Mouse (Mus musculus): ENCODE data around the gene Gtf2h3.
"Not testable (repeated sequence)": the region's sequence is repeated elsewhere in the genome, so short reads cannot be mapped to it uniquely, and the experiment has no call there.

Gene Gtf2h3

GRCm38 (mm10) chr5:124575467-124575866 is 3.5 kb upstream of the Gtf2h3 start:
- no peak for DNase-seq

- peak; percentile 35 to 43 for DNase-seq
Observed at GRCm38 (mm10) chr5:124582515-124582914, 3.6 kb downstream of the Gtf2h3 start.

GRCm38 (mm10) chr5:124592768-124593167 is 13.8 kb downstream of the Gtf2h3 start:
- DNase-seq = no peak

- peak; percentile 95 to 99 for DNase-seq
Observed at GRCm38 (mm10) chr5:124598224-124599174, 19.6 kb downstream of the Gtf2h3 start.

GRCm38 (mm10) chr5:124599726-124600125 is 20.8 kb downstream of the Gtf2h3 start:
- not testable (repeated sequence) for DNase-seq

GRCm38 (mm10) chr5:124602349-124602748 is 23.4 kb downstream of the Gtf2h3 start:
- peak; percentile 40 to 77 for DNase-seq

GRCm38 (mm10) chr5:124604296-124604695 is 25.4 kb downstream of the Gtf2h3 start:
- no peak for DNase-seq

- DNase-seq = no peak
Observed at GRCm38 (mm10) chr5:124605041-124605622, 26.2 kb downstream of the Gtf2h3 start.

- peak in 1 of 2 experiments; percentile 23 for DNase-seq
Observed at GRCm38 (mm10) chr5:124610965-124611364, 32.0 kb downstream of the Gtf2h3 start.

- peak; percentile 17 to 50 for DNase-seq
Observed at GRCm38 (mm10) chr5:124614709-124615108, 35.8 kb downstream of the Gtf2h3 start.

GRCm38 (mm10) chr5:124618711-124619110 is 39.8 kb downstream of the Gtf2h3 start:
- DNase-seq = no peak

- DNase-seq = no peak
Observed at GRCm38 (mm10) chr5:124621362-124621761, 42.4 kb downstream of the Gtf2h3 start.

GRCm38 (mm10) chr5:124622890-124623289 is 44.0 kb downstream of the Gtf2h3 start:
- DNase-seq = no peak

- DNase-seq = no peak
Observed at GRCm38 (mm10) chr5:124624291-124624690, 45.4 kb downstream of the Gtf2h3 start.

GRCm38 (mm10) chr5:124628448-124629363 is 49.8 kb downstream of the Gtf2h3 start, which contains the start of gene Atp6v0a2:
Atp6v0a2 (plus strand) TSS chr5:124628576.
- peak; percentile 96 to 99 for DNase-seq

- peak; percentile 23 to 50 for DNase-seq
Observed at GRCm38 (mm10) chr5:124629641-124630040, 50.7 kb downstream of the Gtf2h3 start.

- no peak for DNase-seq
Observed at GRCm38 (mm10) chr5:124631685-124632084, 52.7 kb downstream of the Gtf2h3 start.

GRCm38 (mm10) chr5:124632461-124632860 is 53.5 kb downstream of the Gtf2h3 start:
- no peak for DNase-seq

- no peak for DNase-seq
Observed at GRCm38 (mm10) chr5:124633425-124633824, 54.5 kb downstream of the Gtf2h3 start.

- DNase-seq = peak; percentile 29 to 76
Observed at GRCm38 (mm10) chr5:124635068-124635467, 56.1 kb downstream of the Gtf2h3 start.

GRCm38 (mm10) chr5:124636139-124636538 is 57.2 kb downstream of the Gtf2h3 start:
- DNase-seq = no peak

- no peak for DNase-seq
Observed at GRCm38 (mm10) chr5:124636694-124637093, 57.8 kb downstream of the Gtf2h3 start.

- DNase-seq = peak in 1 of 2 experiments; percentile 37
Observed at GRCm38 (mm10) chr5:124637300-124637699, 58.4 kb downstream of the Gtf2h3 start.

Data from kidney, postnatal 36 days (tissue).